Mouse (Mus musculus): Measurements from ENCODE around the gene Nktr.

DNA sequence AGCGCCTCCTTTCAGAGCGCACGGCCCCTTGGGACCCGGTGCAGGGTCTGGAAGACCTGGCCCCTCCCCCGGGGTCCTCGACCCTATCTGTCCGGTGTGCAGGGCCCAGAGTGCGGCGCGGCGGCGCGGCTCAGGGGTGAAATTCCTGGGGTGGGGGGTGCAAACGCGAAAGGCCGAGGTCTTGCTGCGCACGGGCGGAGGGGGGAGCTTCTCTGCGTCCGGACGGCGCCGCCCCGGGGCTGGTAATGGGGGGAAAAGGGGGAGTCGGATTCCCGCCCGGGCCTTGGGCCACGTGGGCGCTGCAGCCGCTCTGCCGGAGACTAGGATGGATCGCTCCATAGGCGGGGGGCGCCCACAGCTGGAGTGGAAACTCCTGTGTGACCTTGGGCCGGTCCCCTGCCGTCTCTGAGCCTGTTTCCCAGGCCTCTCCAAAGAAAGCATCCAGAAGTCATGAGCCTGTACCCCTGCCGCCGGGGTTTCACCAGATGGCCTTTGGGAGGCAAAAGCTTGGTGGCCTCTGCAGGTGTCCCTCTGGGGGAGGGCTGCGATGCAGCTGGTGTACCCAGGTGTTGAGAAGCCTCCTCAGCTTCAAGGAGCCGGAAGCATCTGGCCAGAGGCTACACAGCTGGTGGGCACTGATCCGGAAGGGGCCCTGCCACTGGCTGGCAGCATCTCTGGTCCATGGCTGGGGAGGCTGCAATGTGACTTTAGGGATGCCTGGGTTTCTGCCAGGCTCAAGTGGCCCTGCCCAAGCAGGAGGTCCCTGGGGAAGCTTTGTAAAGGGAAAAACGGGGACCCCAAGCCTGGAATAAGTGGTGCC, 41.5 kb downstream of the Nktr start:
- TF ChIP-seq CTCF (IDR thresholded peaks at IDR 0.05; ENCODE audit: extremely low read depth, insufficient read depth, insufficient read length, insufficient replicate concordance) = no peak
- no peak for TF ChIP-seq POLR2A (IDR thresholded peaks at IDR 0.05; ENCODE audit: low read depth, low read length)
